Mouse (Mus musculus): ENCODE measurements around the gene Gpr135.
"Not testable (repeated sequence)": the region's sequence is repeated elsewhere in the genome, so short reads cannot be mapped to it uniquely, and the experiment has no call there.

The Gpr135 gene

DNA sequence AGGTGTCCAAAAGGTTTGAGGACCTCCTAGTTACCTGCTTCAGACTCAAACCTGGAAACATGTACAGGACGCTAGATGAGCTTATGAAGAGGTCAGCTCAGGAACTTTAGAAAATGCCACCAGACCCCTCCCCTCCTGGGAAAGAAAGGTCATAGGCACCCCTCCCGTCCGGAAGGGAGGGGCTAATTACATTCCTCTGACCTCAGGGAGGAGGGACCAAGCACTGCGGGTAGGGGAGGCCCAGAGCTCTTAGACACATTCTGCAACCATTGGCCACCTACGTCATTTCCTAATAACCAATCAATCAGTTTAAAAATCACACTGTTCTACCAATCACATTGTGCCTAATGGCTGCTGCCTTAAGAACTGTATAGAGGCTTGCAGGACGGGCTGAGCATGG, 18.4 kb downstream of the Gpr135 start:
- DNase-seq (ENCODE audit: low spot score): no peak

DNA sequence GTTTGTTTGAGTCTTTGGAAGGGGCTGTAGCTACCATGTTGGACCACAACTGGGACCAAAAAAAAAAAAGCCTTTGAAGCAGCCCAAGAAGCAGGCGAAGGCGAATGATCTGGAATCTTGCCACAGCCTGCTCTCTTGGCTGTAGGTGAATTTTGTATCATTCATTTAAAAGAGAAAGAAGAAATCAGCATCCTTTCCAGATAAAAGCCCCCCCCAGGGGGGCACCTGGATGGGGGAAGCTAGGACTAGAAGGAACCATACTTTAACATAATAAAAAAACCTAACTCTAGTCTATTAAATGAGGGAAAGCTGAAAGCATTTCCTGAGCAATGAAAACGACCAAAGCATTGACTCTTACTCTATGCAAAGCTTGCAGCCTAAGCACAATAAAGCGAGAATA, 20.1 kb downstream of the Gpr135 start:
- DNase-seq (ENCODE audit: low spot score): no peak

DNA sequence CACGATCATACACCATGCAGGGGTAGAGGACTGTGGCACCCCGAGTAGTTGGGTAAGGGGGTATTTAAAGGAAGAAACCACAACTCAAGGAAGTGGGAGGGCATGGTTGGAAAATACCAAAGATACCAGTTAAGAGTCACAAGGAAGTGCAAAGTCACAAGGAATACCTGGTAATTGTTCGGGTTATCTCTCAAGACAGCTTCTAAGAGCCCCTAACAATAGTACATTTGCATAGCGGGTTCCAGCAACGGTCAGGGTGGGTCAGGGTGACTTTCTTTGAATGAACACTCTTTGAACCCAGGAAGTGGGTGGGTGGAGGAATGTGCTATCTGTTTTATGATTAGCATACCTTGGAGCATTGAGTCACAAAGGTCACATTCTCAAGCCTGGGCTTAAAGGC, 20.8 kb downstream of the Gpr135 start:
- DNase-seq (ENCODE audit: low spot score): not testable (repeated sequence)

DNA sequence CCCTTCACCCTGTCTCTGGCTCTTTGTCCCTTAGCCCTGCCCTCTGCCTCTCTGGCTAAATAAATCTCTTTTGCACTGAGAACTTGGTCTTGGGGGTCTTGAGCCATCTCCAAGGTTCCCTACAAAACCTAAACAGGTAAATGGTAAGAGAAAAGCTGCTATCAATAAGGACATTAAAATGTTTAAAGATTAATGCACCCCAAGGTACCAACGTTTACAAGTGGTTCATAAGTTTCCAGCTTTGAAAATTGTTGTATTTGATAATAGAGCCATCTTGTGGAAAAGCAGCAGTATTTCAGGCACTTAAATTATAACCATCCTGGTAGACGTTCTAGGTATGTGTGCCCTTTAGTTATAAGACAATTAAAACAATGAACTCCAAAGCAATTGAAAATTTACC, 23.4 kb downstream of the Gpr135 start:
- DNase-seq (ENCODE audit: low spot score): no peak

DNA sequence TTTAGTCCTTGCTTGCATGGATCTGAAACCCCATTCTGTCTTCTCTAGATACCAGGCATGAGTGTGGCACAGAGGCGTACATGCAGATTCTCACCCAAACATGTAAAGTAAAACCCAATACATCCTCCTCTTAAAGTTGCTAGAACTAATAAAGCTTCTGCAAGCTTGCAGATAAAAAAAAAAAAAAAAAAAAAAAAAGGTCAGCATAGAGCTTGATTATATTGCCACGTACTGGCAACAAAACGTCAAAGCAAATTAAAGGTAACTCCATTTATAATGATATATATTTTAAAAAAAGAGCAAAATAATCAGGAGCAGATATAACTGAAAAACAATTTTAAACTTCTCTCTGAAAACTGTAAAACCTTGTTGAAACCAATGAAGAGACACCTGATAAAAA, 29.7 kb downstream of the Gpr135 start:
- no peak for DNase-seq (ENCODE audit: low spot score)

DNA sequence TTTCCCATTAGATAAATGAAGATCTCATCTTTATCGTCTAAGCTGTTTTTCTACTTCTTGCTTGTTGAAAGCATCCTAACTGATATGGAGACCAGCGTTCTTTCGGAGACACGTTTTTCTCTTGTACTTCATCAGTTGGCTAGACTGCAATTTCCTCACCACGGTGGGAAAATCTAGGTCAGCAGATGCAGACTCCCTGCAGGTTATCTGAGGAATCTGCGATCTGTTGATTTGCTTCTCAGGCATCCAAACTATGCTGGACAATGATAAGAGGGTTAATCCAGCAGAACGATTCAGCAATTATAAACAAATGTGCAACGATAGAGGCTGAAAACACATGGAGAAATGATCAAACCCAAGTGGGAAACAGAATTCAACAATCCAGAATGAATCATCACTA, 31.4 kb downstream of the Gpr135 start:
- DNase-seq (ENCODE audit: low spot score): no peak

DNA sequence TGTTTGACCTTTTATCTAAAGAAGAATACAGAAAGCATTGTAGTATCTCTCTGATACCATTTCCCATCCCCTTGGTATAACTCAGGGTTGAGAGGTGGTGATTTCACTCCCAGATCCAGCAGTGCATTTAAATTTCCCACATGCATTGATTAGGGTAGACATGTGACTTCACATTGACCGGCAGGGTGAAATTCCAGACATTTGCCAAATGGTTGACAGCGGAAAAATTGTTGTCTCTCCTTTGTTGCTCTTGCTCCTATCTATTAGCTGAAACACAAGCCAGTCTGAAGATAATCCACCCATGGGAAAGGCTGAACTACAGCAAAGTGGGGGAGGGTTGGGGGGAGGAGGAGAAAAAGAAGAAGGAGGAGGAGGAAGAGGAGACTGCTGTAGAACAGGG, 32.1 kb downstream of the Gpr135 start:
- DNase-seq (ENCODE audit: low spot score): no peak

DNA sequence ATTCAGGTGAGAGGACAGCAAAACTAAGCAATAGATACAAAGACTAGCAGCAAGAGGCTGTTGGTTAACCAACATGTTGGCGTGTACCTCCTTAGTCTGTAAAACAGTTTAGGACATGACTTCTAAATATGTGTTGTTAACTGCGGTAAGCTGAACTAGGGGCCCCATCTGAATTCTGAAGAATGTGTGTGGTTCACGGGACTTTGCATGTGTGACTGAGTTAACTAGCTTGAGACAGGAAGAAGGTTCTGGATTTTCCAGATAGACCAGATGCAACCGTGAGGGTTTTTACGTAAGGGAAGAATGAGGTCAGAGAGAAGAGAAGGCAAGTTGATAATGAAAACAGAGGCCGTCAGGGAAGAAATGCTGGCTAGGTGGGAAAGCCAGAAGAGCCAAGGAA, 33.9 kb downstream of the Gpr135 start:
- no peak for DNase-seq (ENCODE audit: low spot score)

DNA sequence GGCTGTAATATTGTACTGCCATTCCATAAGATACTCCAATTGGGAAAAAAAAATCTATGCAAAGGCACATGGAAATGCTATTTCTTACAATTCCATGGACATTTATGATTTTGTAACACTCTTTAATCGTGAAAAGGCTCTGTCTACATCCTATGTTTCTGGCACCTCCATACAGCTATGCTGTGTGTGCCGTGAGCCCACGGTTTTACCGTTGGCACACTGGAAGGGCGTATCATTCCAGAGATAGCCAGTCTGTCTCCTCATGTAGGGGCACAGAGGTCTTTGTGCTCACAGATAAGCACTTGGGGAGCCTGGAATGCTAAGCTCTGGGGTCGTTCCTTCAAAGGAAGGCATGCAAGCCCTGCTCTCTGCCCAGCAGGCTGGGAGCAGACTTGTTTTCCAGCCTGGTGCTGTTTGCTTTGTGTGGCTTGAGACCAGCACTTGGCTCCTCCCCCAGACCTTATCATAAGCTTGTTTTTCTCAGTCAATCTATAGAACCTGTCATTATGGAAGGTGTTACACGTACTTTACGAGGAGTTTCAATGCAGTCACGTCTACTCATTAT, 34.7 kb downstream of the Gpr135 start:
- DNase-seq (ENCODE audit: low spot score): no peak

DNA sequence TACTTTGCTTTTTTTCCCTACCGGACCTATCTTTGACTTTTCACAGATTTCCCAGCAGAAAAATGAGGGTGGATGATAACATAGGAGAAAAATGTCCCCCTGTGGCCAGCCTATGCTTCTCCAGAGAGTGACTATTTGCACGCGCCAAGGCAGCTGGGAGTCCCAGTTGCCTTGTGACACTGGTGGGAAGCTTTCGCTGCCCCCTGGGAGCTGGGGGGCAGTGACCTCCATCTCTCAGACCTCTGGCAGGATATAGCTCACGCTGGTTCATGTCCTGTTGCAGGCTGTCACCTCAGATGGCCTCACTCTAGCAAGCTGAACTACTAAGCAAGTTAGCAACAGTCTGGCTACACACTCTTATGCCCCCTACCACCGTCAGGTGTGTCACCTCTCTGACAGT, 39.1 kb downstream of the Gpr135 start:
- no peak for DNase-seq (ENCODE audit: low spot score)

DNA sequence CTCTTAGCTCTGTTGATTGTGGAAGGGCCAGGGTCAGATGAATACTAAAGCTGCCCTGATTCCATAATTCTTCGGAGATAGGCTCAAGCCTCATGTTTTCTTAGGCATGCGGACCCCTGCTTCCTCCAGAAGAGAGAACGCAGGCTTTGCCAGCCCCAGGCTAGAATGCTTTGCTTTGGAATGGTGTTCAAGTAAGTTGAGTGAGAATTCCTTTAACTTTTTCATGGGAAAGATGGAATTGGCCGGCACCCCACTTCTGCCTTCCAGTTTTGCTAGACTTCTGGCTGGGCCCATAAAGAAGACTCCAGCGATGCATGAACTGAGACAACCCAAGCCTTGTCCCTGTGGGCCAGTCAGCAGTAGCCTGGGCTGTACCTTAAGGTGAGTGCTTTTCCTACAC, 39.8 kb downstream of the Gpr135 start:
- DNase-seq (ENCODE audit: low spot score): no peak

DNA sequence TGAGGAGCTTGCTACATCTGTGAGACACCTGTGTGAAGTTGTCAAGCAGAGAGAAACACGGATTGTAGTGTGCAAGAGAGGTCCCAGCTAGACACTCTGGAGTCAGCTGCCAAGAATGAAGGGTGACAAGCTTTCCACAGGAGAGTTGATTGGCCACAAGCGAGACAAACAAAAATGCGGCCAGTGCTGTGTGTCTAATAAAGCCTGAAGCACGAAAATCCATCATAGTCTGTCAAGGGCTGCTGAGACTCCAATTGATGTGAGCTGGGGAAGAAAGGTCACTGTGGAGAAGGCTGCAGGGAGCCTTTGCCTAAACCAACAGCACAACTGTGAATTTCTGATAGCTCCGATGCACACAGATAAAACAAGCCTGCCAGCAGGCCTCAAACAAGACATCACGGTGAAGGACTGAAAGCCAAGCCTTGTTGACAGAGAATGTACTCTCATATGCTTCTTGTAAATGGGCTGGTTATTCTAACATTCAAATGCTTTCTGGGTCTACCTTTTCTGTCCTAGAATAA, 45.6 kb downstream of the Gpr135 start:
- no peak for DNase-seq (ENCODE audit: low spot score)

DNA sequence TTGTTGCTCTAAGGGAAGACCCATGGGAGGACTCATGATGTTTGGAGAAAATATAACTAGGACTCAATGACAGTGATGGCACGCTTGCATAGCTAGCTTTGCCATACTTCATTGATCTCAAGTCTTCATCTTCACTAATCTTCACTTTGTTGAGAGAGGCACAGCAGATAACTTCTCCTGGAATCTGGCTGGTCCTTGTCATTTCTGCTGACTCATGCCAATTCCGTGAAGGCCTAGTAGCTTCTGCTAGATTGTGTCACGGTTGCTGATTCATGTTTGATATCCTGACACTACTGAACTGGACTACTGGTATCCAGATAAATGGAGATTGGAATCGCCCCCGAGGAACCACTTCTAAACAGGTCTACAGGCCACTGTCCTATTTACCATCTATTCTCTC, 47.4 kb downstream of the Gpr135 start:
- DNase-seq (ENCODE audit: low spot score): no peak

DNA sequence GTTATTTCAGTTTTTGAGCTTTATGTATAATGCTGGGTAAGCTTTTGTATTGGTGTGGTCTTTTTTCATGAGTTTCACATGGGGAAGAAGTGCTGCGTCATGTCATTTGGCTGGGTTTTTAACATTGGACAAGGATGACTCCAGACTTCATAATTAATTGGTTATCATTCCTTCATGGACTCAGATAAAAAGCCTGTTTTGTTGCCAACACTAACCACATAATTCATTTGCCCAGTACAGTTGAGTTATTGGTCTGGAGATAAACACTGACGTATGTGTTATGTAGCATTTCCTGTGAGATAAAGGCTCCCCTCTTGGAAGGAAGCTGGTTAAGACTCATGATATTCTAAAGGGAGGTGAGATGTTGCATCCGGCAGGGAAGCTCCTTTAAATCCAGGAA, 48.1 kb downstream of the Gpr135 start:
- no peak for DNase-seq (ENCODE audit: low spot score)

DNA sequence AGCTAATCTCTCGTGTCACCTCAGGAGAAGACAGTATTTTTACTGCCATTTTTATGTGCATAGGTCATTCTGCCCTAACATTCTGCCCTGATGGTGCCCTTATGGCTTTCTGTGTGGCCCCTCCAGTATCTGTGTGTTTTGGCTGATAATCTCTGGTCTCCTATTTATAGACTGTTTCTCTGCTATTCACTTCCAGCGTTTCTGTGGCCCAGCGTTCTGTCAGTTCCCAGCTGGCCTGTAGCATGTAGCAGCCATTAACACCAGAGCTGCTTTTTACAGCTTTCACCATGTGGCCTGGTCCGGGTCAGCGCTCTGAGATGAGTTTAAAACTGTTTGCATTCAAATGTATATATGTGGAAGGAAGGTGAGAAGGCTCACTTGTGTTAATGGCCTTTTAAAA, 49.4 kb downstream of the Gpr135 start:
- no peak for DNase-seq (ENCODE audit: low spot score)

DNA sequence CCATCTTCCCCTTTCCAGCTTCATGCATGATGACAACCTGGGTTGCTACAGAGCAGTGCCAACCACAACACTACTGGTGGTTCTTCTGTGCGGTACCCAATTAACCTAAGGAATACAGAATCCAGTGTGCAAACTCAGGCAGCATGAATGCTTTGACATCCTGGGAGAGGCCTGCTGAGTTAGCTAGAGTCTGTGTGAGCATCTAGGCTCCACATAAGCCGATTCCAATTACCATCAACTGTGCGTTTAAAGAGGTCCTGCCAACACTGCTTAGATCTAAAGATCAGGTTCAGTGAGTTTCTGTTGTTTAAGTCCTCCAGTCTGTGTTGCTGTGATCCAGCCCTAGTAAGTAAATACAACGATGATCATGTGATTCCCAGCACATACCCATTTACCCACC, 50.6 kb downstream of the Gpr135 start:
- DNase-seq (ENCODE audit: low spot score): no peak

Data from spleen, adult 12 weeks (tissue).